Mouse (Mus musculus) A20 (cell line): ENCODE results near the gene Cdc42bpb.

ENCODE experiments used
- DNase-seq: peaks from one replicate; pipeline ENCODE4 v3.0.0-alpha.2; 2011; ENCODE audit warnings: low read depth, low spot score

Cdc42bpb gene

DNA sequence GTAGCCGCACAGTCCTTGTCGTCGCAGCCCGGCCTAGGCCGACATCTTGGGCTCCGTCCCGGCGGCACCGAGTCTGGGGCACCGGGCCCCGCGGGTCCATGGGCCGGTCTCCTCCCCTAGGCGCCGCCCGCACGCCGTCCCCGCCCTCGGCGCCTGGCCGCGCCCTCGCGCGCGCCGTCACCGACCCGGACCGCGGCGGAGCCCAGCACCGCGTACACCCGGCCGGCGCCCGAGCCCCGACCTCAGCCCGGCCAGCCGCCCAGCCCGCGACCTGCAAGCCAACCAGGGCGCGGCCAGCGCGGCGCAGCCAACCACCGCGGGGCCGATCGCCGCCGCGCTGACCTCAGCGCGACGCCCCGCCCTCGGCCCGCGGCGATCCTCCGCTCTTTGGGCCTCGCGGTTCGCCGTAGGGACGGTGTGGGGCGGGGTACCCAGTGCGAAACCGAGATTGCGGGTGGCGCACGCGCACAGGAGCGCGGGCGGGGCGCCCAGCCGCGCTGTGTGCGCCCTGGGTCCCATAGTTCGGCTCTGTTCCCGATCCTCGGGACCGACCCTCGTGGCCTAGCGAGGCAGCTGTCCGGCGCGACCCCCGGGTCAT, at the start of gene Cdc42bpb:
Cdc42bpb (minus strand) TSS at position 343 of the 598 bp plus-strand sequence.
- peak; percentile 94 for DNase-seq

DNA sequence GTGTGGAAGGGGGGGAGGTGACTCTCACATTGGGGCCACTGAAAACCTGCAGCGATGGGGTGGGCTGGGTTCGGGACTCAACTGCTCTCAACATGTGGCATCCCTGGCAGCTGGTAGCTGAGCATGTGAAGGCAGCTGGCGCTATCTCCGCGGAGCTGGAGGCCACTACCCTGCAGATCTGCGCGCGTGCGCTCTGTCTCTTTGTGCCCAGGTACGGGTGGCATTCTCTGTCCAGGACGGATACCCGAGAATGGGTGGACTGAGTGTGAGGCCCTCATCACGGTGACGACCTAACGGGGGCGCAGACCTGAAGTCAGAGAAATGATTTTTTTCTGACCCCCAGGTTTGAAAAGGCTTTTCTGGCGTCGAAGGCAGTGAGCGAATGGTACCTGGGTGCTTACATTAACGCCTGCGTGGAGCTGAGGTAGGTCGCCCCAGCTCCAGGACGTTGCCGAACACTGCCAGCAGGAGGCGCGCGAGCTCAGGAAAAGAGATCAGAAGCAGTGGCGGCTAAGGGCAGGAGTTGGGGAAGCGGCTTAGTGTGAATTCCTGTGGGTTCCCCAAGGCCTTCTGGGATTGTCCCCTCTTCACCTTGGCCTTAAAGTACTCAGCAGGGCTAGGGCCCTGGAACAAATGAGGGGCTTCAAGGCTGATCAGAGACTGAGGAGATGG, 48.4 kb upstream of the Cdc42bpb start:
- peak; percentile 81 for DNase-seq

GRCm38 (mm10) chr12:111425258-111425657, 47.7 kb upstream of the Cdc42bpb start:
- peak; percentile 69 for DNase-seq

- DNase-seq = no peak
Measured at GRCm38 (mm10) chr12:111424547-111424946, 47.0 kb upstream of the Cdc42bpb start.

- no peak for DNase-seq
Measured at GRCm38 (mm10) chr12:111423570-111424129, 46.1 kb upstream of the Cdc42bpb start.

DNA sequence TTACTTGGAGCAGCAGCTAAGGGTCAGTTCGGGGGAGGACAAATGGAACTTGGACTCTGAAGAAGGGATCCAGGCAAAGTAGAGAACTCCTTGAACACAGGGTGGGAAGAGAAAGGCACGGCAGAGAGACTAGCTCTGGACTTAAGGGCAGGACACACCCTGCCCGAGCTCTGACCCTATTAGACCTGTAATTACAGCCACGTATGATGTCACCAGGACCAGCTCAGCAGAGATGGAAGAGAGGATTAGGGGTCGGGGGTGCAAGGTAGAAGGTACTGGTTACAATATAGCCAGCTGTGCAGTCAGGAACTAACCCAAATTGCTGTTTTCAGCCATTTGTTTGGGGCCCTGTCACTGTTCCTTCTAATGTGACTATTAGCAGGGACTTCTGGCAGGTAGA, 45.3 kb upstream of the Cdc42bpb start:
- no peak for DNase-seq

DNA sequence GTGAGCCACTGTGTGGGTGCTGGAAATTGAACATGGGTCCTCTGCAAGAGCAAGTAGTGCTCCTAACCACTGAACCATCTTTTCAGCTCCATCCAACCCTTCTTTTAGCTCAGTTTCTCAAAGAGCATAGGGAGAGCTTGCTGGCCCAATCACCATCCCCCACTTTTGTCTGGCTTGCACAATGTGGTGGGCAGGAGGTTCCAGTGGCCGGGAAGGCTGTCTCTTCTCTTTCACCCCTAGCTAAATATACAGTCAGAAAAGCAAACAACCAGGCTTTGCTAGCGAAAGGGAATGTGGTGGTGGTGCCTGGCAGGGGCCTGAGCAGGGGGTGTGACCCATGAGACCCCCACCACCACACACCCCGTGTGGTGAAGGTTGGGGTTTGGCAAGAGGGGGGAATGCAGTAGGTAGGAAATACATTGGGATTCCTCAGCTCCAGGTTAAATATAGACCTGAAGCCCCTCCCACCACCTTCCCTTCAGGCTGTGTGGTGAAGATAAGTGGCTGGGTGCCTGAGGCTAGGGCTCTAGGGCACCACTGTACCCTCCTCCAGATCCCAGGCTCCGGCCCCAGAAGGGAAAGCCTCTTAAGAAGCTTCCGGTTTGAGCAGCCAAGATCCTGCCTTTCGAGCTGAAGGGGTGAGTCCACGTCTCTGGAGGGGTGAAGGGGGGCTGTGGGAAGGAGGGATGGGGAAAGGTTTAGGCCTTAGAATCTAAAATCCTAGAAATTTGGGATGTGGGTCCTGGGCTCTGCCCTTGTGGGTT, 43.6 kb upstream of the Cdc42bpb start:
- no peak for DNase-seq

GRCm38 (mm10) chr12:111419918-111420317, 42.4 kb upstream of the Cdc42bpb start:
- no peak for DNase-seq

- peak; percentile 55 for DNase-seq
Measured at GRCm38 (mm10) chr12:111416921-111417779, 39.6 kb upstream of the Cdc42bpb start, which contains the start of gene Exoc3l4. Exoc3l4 (plus strand) TSS chr12:111417017.

- peak; percentile 84 for DNase-seq
Measured at GRCm38 (mm10) chr12:111413300-111413699, 35.8 kb upstream of the Cdc42bpb start.

DNA sequence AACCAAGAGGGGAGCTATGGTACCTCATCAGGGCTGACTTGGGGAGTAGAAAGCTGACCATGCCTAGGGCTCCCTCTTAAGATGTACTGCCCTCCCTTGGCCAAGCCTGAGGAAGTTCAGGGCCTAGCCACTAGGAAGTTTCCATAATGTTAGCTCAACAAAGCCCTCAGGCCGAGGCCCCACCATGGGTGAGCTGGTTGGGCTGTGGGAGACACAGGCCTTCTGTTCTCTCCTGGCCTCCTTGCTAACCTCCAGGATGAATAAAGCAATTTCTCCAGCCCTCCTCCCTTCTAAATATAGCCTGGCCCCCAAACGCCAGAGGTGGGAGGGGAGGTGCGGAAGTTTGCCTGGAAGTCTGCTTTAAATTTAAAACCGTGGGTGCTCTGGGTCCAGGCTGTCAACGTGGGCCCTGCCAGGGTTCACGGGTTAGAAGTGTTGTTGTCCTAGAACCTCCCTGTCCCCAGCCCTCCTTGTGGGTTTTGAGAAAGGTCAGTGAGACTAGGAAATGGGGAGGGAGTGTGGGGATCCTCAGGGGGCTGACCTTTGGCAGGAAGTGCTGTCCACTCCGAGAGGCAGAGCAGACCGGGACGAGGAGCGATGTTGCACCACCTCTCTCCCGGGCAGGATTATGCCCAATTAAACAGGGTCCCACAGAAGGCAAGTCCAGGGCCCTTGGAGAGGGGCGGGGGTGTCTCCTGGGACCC, 35.2 kb upstream of the Cdc42bpb start:
- no peak for DNase-seq

- DNase-seq = no peak
Measured at GRCm38 (mm10) chr12:111411631-111412355, 34.3 kb upstream of the Cdc42bpb start.

GRCm38 (mm10) chr12:111409583-111409982, 32.1 kb upstream of the Cdc42bpb start:
- no peak for DNase-seq

GRCm38 (mm10) chr12:111406622-111407021, 29.1 kb upstream of the Cdc42bpb start, which contains the start of gene Lbhd2:
Lbhd2 (plus strand) TSS chr12:111406809.
- no peak for DNase-seq

DNA sequence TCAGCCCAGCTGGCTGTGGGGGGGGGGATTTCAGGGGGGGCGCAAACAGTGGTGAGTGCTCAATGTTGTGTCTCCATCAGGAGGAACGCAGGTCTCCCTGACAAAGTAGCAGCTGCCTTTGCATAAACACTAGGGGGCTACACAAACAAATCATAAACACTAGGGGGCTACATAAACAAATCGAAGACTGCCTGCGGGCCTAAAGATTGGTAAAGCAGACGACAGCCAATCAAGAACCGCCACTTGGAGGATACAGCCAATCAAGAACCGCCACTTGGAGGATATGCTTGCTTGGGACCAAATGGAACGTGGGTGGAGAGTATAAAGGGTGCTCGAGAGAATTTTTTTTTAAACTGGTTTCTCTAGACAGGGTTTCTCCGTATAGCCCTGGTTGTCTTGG, 27.4 kb upstream of the Cdc42bpb start:
- DNase-seq = no peak

- peak; percentile 70 for DNase-seq
Measured at GRCm38 (mm10) chr12:111401454-111402184, 24.1 kb upstream of the Cdc42bpb start.

DNA sequence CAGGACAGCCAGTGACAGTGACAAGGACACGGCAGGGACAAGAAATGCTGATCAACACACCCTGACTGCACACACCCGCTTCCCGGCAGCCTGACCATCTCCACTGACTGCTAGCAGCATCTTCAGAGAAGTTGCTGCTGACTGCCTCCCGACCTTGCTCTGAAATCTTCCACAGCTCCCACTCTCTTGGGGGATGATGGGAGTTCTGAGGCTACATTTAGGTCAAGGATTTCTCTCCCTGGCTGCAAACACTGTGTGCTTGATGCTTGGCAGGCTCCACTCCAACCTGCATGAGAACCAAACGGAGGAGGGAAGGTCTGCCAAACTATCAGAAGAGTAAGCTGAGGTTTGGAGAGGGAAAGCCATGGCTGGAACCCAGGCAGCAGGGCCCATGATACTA, 19.5 kb upstream of the Cdc42bpb start:
- DNase-seq = no peak

DNA sequence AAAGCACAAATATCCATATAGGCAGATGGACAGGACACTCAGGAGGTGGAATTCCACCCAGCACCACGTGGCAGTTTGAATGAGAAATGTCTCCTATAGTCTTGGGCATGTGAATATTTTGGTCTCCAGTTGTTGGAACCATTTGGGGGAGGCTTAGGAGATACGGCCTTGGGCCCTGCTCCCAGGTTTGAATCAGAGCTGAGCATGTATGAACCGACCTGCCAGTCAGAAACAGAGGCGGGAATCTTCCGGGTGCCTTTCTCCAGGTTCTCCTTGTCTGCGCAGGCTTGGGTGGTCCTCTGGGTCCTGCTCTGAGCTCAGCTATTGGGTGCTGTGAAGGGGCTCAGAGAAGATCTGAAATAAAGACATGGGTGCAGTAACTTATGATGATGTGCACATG, 16.5 kb upstream of the Cdc42bpb start:
- no peak for DNase-seq

GRCm38 (mm10) chr12:111387146-111387545, 9.6 kb upstream of the Cdc42bpb start:
- DNase-seq = no peak
